Mouse (Mus musculus) spleen, embryonic (tissue): Measurements from ENCODE around the gene Luzp2.

Source experiments
- CTCF ChIA-PET: fragments of 350-600 bp; sonication (Branson Sonifier 250); formaldehyde crosslinking; loops from one replicate; lab custom pipeline; 2022; lab: Charles Lee

The Luzp2 gene

GRCm38 (mm10) chr7:54835372-54835851, at the start of gene Luzp2:
TSS of gene Luzp2 (plus strand) at chr7:54835498.
- CTCF ChIA-PET = no interaction called here

DNA sequence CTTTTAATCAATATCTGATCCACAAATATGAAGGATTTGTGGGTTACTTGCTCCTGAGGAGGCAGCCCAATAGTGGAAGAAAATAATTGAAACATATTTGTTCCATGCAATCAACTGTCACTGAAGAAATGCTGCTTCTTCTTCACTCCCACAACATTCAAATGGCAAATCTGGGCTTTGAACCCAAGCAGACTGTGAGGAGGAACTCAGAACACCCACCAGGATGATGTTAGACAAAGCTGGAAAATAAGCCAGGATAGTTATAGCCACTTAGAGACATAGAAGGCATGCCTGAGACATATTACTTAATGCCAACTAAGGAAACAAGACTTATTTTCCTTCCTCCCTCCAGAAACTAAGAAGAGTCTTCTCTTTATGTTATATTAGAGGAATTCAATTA, 47.8 kb upstream of the Luzp2 start:
- CTCF ChIA-PET = no interaction called here

- CTCF ChIA-PET = no interaction called here
These were observed 16.7 kb upstream of the Luzp2 start for GRCm38 (mm10) chr7:54818606-54819005.

DNA sequence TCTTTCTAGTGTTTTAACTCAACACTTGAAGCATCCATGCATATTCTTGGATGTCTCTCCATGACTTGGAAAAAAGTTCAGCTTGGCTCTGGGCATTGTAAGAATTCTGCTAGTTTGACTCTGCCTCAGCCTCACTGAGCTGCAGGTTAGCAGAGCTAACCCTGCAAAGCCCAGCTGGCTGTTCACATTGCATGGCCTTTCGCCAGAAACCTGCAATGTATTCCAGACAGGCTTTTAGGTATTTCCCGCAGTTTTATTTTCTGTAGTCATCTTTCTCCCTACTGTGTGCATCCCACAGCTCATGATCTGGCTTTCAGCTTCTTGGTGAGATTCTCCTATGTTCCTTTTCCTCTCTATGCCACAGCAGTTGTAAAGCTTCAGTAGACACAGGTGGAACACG, 6.5 kb upstream of the Luzp2 start:
- CTCF ChIA-PET = no interaction called here

- CTCF ChIA-PET = no interaction called here
These were observed 634 bp downstream of the Luzp2 start for GRCm38 (mm10) chr7:54835911-54836352.

- CTCF ChIA-PET = no interaction called here
These were observed 1.1 kb downstream of the Luzp2 start for GRCm38 (mm10) chr7:54836437-54836836.

DNA sequence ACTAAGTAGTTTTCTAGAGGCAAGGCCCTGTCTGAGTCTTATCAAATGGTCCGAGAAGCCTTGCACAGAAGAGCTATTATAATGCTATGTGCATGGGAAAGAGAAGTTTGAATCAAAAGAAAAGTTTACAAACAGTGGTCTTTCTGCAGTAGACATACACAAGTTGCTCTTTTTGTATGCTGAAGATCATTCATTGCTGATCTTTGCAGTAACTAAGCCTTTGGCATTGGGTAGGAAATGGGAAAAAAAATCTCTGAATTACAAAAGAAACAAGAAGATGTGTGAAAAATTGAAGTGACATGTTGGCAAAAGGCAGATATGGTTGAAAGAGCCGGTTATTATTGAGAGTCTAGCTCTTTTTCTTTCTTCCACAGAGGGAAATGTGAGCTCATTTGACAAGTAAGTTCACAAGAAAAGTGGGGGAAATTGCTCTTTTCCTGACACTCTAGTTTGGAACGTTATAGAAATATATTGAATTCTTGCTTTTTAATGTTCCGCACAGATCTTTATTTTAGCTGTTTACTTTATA, 7.6 kb downstream of the Luzp2 start:
- CTCF ChIA-PET = no interaction called here

GRCm38 (mm10) chr7:54845875-54846691, 10.8 kb downstream of the Luzp2 start:
- CTCF ChIA-PET = no interaction called here

DNA sequence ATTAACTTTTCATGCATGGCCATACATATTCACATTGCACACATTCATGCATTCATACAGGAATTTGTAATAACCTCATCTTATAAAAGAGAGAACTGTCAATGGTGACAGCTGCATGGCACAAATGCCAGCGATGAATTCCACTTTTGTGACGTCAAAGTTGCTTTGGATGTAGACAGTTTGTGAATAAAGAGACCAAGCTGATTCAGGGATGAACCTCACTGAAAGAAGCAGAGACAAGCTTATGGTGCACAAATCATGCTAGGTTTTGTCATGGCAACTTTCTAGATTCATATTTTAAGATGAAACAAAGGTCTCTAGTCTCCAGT, 11.4 kb downstream of the Luzp2 start:
- CTCF ChIA-PET = no interaction called here

- CTCF ChIA-PET = no interaction called here
These were observed 17.6 kb downstream of the Luzp2 start for GRCm38 (mm10) chr7:54852860-54853259.

DNA sequence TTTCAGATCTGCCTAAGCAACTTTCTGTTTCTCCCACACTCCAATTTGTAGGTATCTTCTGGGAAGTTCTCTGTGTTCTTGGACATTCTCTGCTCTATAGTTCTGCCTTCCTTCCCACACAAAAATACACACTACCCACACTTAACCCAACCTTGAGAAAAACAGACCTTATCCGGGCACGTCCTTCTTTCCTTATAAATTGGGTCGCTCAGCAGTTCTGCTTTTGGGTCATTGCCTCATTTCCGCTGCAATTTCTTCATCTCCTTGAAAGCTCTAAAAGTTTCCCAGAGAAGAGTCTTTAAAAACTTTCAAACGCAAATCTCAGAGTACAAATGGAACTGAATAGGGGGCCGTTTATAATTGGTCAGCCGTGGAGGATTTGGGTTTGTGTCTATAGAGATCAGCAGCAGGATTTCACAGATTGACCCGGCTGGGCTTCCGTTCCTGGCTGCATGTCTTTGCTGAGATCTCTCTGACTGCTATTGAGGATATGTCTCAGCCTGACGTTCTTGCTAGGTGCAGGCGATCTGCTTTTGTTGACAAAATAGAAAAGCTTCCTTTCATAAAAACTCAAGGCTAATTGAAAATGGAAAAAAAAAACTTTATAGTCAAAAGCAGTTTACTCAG, 26.0 kb downstream of the Luzp2 start:
- CTCF ChIA-PET = no interaction called here

DNA sequence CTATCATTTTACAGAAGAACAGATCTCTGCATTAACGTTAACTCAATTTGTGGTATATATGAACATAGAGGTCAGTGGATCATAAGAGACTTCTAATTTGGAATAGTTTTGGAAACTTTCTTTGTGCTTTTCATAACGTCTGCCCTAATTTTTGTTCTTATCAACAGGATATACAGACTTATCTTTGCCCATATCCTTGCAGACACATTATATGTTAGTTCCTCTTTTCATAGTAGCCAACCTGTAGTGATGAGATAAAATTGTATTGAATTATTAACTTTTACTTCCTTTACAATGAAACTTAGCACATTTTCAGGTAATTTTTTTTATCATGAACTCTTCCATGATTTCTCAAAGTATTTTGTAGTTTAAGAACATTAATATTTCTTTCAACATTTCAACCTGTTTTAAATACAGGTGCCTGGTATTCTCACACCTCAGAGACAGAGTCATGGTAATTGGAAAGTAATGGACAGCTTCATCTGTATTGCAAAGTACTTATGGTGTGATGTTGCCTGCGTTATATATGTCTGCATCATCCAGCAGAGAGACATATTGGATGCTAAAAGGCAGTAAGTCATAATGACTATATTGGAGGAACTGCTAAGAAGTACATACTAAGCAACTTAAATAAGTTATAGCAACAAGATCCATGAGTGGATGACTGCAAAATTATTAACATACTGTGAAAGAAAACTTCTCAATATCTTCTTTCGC, 43.8 kb downstream of the Luzp2 start:
- CTCF ChIA-PET = no interaction called here

- CTCF ChIA-PET = no interaction called here
These were observed 58.7 kb downstream of the Luzp2 start for GRCm38 (mm10) chr7:54893709-54894627.

DNA sequence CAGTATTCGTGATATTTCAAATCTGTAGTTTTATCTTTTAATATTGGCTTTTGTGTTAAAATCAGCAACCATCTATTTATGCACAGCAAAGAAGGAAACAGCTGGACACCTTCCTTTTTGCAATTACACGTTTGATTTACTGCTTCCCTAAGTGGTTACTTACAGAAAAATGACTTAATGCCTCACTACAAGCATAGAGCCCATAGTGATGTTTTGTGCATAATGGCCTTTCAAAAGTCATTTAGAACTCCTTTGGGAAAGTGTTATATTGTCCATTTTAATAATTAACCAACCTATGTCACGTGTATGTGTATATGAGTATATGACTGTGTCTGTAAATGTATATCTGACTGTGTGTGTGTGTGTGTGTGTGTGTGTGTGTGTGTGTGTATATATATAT, 63.3 kb downstream of the Luzp2 start:
- CTCF ChIA-PET = interaction anchor here (0.7 kb wide), 1 partner anchor 66 kb away, joined by 8 read pairs; no protein-coding TSS in a partner anchor

DNA sequence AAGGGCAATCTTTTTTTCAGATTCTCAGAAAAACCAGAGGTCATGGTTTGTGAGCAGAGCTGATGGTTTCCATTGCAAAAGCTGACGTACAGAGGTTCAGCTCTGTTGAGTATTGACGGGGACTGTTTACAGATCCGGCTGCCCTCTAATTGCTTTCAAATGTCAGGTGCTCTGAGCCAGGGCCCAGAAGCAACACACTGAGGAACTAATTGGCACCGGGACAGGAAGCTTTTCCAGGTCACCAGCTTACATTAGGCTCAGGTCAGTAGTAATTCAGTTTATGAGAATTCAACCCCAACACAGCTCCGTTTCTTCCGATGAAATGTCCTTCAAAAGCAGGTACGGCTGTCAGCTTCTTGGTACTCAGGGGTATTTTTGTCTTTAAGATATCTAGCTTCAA, 74.7 kb downstream of the Luzp2 start:
- CTCF ChIA-PET = no interaction called here

DNA sequence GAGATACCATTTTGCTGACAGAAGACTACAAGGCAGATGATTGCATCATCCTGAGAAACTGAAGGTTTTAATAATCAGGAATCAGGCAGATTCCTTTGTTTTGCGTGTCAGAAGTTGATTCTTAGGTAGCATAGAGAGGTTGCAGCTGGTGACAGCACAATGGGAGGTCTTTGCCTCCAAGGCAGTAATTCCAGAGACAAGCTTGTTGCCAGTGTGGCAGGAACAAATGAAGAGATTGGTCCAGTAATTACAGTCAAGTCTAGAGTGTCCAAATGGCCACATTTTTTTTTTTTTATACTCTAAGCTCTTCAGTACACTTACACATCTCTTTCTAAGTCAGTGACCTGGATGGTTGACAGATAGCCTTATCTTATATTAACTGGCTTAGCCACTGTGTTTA, 78.7 kb downstream of the Luzp2 start:
- CTCF ChIA-PET = interaction anchor here (0.7 kb wide), 1 partner anchor 1379 kb away, joined by 5 read pairs; no protein-coding TSS in a partner anchor

DNA sequence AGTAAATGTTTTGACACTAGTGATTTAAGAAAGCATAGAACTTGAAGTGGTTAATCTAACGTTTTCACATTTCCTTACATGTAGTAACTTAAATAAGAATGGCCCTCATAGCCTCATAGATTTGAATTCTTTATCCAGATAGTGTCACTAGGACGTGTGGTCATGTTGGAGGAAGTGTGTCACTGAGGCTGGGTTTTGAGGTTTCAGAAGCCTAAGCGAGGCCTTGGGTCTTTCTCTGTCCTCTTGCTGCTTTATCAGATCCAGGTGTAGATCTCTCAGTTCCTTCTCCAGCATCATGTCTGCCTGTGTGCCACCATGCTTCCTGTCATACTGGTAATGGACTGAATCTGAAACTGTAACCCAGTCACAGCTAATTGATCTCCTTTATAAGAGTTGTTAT, 86.7 kb downstream of the Luzp2 start:
- CTCF ChIA-PET = no interaction called here

DNA sequence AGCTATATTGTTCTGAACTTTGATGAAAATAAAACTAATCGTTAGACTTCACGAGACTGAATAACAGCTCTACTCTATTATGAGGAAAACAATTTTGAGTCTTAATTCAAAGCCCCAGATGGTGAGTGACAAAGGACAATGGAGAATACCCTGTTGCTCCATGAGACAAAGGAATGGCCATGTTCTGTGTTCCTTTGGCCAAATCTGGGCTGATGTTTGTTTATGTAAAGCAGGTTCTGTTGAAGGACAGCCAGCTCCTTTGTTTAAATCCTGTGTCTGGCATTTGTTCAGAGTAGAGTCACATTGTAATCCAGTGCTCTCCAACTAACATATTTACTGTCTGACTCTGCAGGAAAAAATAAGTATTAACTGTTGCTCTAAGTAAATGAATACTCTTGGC, 121.5 kb downstream of the Luzp2 start:
- CTCF ChIA-PET = no interaction called here

DNA sequence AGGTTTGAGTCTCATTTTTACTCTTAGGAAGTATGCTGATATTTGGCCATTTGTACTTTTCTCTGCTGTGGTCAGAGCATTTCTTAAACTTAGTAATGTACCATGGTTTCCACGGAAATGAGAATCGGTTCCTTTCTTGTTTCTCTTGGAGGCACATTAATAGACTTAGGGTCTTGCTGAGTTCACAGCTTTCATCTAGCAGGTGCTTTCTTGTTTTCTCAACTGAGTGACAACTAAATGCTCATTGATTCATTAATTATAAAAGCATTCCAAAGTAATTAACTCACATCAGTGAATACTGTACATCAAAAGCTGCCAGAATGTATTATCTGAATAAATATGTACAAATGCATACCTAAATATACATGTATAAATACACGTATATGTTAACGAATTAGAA, 127.4 kb downstream of the Luzp2 start:
- CTCF ChIA-PET = no interaction called here

DNA sequence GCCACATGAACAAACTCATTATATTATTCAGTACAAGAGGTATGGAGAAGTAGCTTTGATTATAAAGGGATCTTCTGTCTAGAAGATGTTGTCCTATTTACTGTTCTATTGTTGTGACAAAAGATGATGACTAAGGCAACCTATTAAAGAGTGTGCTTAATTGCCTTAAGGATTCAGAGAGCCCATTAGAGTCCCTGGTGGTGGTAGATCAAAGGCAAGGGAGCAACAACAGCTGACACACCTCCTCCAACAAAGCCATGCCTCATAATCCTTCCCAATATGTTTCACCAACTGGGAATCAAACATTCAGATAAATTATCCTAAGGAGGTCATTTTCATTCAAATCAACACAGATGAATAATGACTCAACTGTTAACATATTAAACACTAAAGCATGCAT, 142.1 kb downstream of the Luzp2 start:
- CTCF ChIA-PET = no interaction called here

- CTCF ChIA-PET = no interaction called here
These were observed 145.3 kb downstream of the Luzp2 start for GRCm38 (mm10) chr7:54980585-54980984.
